Mouse (Mus musculus): ENCODE data around the gene Mier3. TPM values are rescaled to one million over a fixed set of nuclear protein-coding genes. Genes with fewer than 3 reads are reported as not detected.

Gene Mier3
- 39.7 and 39.8 TPM in 2 replicates for total RNA-seq (2021)
- long read RNA-seq, experiment 1, partial matches to known transcripts = 6 of 6 reads
- long read RNA-seq, experiment 1, other reads (novel, unspliced or antisense) = 0 of 6 reads
- long read RNA-seq, experiment 2, partial matches to known transcripts = 2 of 3 reads
- long read RNA-seq, experiment 2, other reads (novel, unspliced or antisense) = 1 of 3 reads

DNA sequence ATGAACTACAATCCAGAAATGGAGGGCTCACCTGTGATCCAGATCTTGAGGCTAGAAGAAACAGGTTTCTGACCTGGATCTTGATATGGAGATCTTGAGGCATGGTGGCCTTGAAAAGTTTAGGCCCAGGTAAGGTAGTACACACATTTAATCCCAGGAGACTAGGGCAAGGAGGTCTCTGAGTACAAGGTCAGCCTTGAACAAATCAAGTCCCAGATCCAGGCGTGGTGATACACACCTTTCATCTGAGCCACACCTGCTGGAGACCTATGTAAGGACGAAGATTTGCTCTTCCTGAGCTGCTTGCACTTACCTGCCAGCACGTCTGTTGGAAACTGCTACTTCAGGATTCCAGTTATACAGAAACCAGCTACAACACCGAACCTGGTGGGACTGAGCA, at the start of gene Mier3:
Gene Mier3 (plus strand): TSS at position 301 of the 400 bp plus-strand sequence.
- DNase-seq = no peak

- no peak for DNase-seq
Measured at GRCm38 (mm10) chr13:111634163-111635160, 46.3 kb upstream of the Mier3 start.

GRCm38 (mm10) chr13:111640319-111640718, 40.5 kb upstream of the Mier3 start:
- no peak for DNase-seq

- no peak for DNase-seq
Measured at GRCm38 (mm10) chr13:111643636-111644035, 37.1 kb upstream of the Mier3 start.

DNA sequence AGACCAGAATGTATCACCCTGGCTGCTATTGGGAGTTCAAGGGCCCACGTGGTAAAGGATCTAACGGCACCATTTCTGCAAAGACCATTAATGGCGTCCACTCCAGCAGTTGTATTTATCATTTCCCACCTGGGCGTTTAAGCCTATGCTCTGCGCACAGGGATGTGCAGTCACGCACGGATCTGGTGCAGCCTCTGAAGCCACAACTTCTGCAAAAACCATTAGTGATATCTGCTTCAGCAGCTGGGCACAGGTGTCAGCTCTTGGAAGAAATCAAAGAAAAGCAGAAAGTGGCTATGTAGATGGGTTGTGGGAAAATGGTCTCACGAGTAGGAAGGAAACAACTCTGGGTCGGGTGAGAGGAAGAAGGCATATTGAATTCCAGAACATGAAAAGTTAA, 34.6 kb upstream of the Mier3 start:
- DNase-seq = no peak

GRCm38 (mm10) chr13:111647279-111647678, 33.5 kb upstream of the Mier3 start:
- DNase-seq = no peak

- DNase-seq = no peak
Measured at GRCm38 (mm10) chr13:111651020-111651419, 29.8 kb upstream of the Mier3 start.

- no peak for DNase-seq
Measured at GRCm38 (mm10) chr13:111655273-111655672, 25.5 kb upstream of the Mier3 start.

DNA sequence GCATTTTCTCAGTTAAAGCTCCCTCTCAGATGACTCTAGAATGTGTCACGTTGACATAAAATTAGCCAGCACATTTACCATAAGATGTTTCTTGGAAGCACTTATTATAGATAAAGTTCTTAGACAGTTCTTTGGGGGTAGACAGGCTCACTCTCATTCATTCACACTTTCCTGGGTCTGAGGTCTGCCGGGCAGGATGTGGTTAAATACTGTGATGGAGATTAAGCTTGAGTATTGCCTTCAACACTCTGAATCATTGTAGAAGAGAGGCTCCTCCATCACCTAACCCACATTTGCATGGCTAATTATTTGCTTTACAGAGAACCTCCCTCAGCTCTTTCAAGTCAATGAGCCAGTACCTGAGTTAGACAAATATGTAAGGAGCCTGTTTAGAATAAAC, 24.9 kb upstream of the Mier3 start:
- no peak for DNase-seq

- DNase-seq = no peak
Measured at GRCm38 (mm10) chr13:111656309-111656708, 24.5 kb upstream of the Mier3 start.

GRCm38 (mm10) chr13:111656769-111657168, 24.0 kb upstream of the Mier3 start:
- no peak for DNase-seq

- DNase-seq = peak; percentile 39
Measured at GRCm38 (mm10) chr13:111658501-111659280, 22.1 kb upstream of the Mier3 start.

DNA sequence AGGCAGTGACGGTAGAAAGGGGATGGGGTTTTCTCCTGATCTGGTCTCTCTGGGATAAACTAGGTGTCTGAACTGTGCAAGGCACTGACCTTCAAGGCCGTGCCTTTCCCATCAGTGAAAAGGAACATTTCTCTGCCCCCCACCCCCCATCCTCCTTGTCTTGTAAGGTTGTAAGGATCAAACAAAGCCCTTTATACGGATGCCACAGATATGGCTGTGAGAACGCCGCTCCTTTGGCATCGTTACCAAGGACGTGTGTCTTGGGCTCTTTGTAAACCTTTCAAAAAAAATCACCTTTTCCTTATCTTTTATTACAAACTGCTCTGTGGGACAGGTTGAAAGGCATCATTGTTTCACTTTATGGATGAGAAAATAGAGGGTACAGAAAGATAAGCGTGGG, 21.3 kb upstream of the Mier3 start:
- no peak for DNase-seq

- no peak for DNase-seq
Measured at GRCm38 (mm10) chr13:111660072-111660471, 20.7 kb upstream of the Mier3 start.

DNA sequence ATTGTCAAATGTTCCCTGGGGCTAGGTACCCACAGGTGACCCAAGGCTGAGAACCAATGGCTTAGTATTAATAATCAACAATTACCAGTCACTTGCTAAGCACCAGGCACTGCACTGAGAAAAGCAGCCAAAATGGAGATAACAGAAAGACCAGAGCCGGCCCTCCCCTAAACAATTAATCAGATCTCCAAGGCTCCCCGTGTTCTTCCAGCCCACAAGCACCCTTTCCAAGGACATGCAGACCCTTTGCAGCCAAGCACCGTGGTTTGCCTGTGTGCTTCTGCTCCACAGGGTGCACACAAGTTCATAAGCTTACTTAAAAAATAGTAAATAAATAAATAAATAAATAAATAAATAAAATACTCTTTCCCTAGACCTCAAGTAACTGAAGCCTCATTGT, 20.2 kb upstream of the Mier3 start:
- peak; percentile 39 for DNase-seq

DNA sequence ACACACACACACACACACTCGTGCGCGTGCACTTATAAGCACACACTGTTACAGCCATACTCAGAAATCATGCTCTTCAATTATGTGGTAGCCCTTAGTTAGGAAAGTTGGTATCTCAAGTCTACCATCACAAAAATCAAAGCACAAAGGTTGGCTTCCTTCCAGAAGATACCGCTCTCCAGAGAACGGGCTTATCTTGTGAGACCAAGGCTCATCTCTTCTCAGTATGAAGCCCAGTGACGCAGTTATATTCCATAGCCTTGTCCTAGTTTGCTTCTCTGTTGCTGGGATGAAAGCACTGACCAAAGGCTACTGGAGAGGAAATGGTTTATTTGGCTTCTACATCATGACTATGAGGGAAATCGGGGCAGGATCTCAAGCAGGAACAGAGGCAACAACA, 12.8 kb upstream of the Mier3 start:
- DNase-seq = peak; percentile 17

GRCm38 (mm10) chr13:111676841-111677240, 3.9 kb upstream of the Mier3 start:
- DNase-seq = no peak

DNA sequence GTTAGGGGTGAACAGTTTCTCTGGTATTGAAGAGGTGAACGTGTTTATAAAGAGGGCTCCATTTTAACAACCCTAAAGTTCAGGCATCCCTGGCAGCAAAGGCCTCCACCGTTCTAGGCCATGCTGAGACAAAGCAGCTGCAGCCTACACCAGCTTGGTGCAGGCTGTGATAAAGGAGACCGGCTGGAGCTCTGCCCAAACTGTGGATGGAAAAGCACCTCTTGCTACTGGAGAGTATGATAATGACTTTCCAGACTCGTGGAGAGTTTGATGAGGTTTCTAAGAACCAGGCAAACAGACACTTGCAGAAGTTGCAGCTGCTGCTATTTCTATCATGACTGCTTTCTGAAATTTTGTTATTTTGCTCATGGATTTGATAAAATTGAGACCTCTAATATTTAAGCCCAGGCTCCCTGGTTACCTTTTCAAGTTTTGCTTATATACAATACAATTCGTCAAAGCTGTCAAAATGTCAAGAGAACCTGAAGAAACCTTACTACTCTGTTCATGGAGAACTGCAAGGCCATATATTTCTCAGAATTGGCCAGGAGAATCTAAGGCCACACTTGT, 3.4 kb downstream of the Mier3 start:
- no peak for DNase-seq

- DNase-seq = peak; percentile 95
Measured at GRCm38 (mm10) chr13:111685751-111686462, 5.1 kb downstream of the Mier3 start.

GRCm38 (mm10) chr13:111686522-111687284, 5.9 kb downstream of the Mier3 start:
- peak; percentile 64 for DNase-seq

DNA sequence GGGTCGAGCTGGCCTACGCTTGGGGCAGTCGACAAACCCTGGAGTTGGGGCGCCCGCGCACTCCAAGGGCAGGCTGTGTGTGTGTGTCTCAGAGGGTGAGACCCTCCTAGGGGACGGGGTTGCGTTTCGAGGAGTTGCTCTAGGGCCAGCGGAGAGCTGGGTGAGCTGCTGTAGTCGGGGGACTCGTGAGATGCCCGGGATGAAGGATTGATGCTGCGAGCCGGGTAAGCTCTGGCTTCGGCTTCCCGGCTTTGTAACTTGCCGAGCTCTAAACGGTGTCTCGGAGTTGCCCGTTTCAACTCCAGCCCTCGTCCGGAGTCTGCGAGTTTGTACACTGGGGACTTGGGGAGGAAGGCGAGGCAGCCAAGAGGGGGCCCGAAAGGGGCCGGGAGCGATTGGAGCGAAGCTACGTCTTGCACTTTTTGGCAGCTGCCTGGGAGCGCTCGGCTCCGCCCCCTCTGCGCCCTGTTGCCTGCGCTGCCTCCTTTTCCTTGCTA, 6.6 kb downstream of the Mier3 start:
- DNase-seq = peak; percentile 82

Measured in adrenal gland, postnatal 14 days (tissue).